Mouse (Mus musculus) hindbrain, embryonic 16.5 days (tissue): ENCODE measurements around the gene Nacad. TPM values are rescaled to one million over a fixed set of nuclear protein-coding genes. Genes with fewer than 3 reads are reported as not detected.
"Not testable (repeated sequence)": the region's sequence is repeated elsewhere in the genome, so short reads cannot be mapped to it uniquely, and the experiment has no call there.

ENCODE experiments used
- ATAC-seq: fragments of 200-750 bp; cut with Nextera tagmentation; 2 replicates; pipeline ENCODE4 v1.8.0; 2017; ENCODE audit warnings: moderate TSS enrichment, moderate library complexity
- H3K27ac ChIP-seq: fragments of 300-500 bp; sonication (generic); 2 replicates; pipeline ENCODE4 v1.5.1; 2014; ENCODE audit warnings: low read depth, mild to moderate bottlenecking, control low read depth, low read length, moderate library complexity
- H3K27me3 ChIP-seq: fragments of 300-500 bp; sonication (generic); replicated peaks from 2 replicates; pipeline ENCODE4 v1.6.1; 2014; ENCODE audit warnings: low read length; ENCODE audit not compliant: control insufficient read depth, insufficient read depth
- H3K36me3 ChIP-seq: fragments of 300-500 bp; sonication (generic); 2 replicates; pipeline ENCODE4 v1.6.1; 2014; ENCODE audit warnings: mild to moderate bottlenecking, low read length, moderate library complexity, mixed read lengths; ENCODE audit not compliant: control insufficient read depth, insufficient read depth
- H3K4me1 ChIP-seq: fragments of 300-500 bp; sonication (generic); 2 replicates; pipeline ENCODE4 v1.6.1; 2014; ENCODE audit warnings: low read depth, low read length; ENCODE audit not compliant: control insufficient read depth, insufficient read depth
- H3K4me2 ChIP-seq: fragments of 300-500 bp; sonication (generic); 2 replicates; pipeline ENCODE4 v1.6.1; 2014; ENCODE audit warnings: mild to moderate bottlenecking, low read length, control low read depth, moderate library complexity
- H3K4me3 ChIP-seq: fragments of 300-500 bp; sonication (generic); 2 replicates; pipeline ENCODE4 v1.5.1; 2014; ENCODE audit warnings: mild to moderate bottlenecking, low read length, control low read depth, moderate library complexity
- H3K9ac ChIP-seq: fragments of 300-500 bp; sonication (generic); 2 replicates; pipeline ENCODE4 v1.6.1; 2014; ENCODE audit warnings: low read depth, mild to moderate bottlenecking, control low read depth, low read length, moderate library complexity
- H3K9me3 ChIP-seq: fragments of 300-500 bp; sonication (generic); 2 replicates; pipeline ENCODE4 v1.6.1; 2014; ENCODE audit warnings: mild to moderate bottlenecking, low read length, moderate library complexity; ENCODE audit not compliant: control insufficient read depth
- WGBS: fragments of 180-500 bp; shearing (Covaris S2); extraction: QIAGEN DNeasy Blood & Tissue Kit; methylation state at CpG from one replicate; pipeline ENCODE4 v1.1.7; 2014; 5-methylcytosine and 5-hydroxymethylcytosine counted together
- polyA plus RNA-seq: library from polyadenylated mRNA; unstranded; fragments of >200 nt; fragmentation: Nextera tagmentation; extraction: Ambion mirVana; gene quantifications from 2 replicates; pipeline ENCODE4 v1.2.1, GENCODE M21; 2015

Nacad gene
- 72.1 and 81.0 TPM in 2 replicates for polyA plus RNA-seq

GRCm38 (mm10) chr11:6605491-6606399 is at the start of gene Nacad:
Nacad (minus strand) TSS chr11:6606053.
- under 1% methylated on average over 25 of the region's 41 CpGs for WGBS
- Histone ChIP-seq H3K36me3 (peaks cover 10% of the 10 kb centered on the region), H3K4me3 (peak within 1 kb of the TSS; percentile 72), H3K27ac (peak within 1 kb of the TSS; percentile 99), H3K4me2 (peak within 1 kb of the TSS; percentile 96), H3K9me3 (no peaks in the 10 kb centered on the region), H3K9ac (peak within 1 kb of the TSS; percentile 93), H3K4me1 (peaks cover 33% of the 10 kb centered on the region), H3K27me3 (no peaks in the 10 kb centered on the region)
- peak; percentile 93 for ATAC-seq

DNA sequence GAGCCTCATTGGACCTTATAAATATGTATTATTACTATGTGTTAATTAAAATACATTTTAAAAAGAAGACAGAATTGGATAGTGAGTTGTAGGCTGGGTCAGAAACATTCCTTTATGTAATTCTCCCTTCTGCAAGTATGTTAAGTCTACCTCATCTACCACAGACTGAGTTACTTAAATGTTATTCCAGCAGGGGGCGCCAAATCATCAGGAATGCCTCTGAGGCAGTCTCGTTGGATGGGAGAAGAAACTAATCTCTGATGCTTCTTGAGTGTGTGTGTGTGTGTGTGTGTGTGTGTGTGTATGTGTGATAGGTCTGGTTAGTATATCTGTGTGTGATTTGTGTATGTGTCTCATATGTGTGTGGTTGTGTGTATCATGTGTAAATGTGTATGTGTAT is 49.0 kb upstream of the Nacad start:
- peak; percentile 80 for ATAC-seq
- Histone ChIP-seq H3K4me1 (peaks cover 4% of the 10 kb centered on the region), H3K27me3 (peaks cover 3% of the 10 kb centered on the region), H3K36me3 (no peaks in the 10 kb centered on the region), H3K4me2 (no peak overlapping the region), H3K4me3 (no peak overlapping the region), H3K9me3 (no peaks in the 10 kb centered on the region), H3K27ac (no peak overlapping the region), H3K9ac (no peak overlapping the region)
- WGBS: 2% methylated on average over 2 of the region's 2 CpGs

DNA sequence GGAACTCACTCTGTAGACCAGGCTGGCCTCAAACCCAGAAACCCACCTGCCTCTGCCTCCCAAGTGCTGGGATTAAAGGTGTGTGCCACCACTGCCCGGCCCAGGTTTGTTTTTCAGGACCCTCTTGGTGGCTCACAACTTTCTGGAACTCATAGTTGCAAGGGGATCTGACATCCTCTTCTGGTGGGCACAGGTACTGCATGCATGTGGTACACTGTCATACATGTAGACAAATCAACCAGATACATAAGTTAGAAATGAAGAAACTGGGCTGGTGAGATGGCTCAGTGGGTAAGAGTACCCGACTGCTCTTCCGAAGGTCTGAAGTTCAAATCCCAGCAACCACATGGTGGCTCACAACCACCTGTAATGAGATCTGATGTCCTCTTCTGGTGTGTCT is 47.1 kb upstream of the Nacad start:
- not testable (repeated sequence) for H3K27ac ChIP-seq, H3K4me2 ChIP-seq, H3K36me3 ChIP-seq, H3K4me1 ChIP-seq, H3K9me3 ChIP-seq, ATAC-seq, H3K9ac ChIP-seq, H3K4me3 ChIP-seq, H3K27me3 ChIP-seq
- WGBS: 77% methylated on average over 3 of the region's 3 CpGs

- no peaks in the 10 kb centered on the region for H3K36me3 ChIP-seq
- H3K9me3 ChIP-seq: no peaks in the 10 kb centered on the region
- H3K9ac ChIP-seq: no peak overlapping the region
- no peak overlapping the region for H3K4me3 ChIP-seq
- H3K27ac ChIP-seq: no peak overlapping the region
- 67% methylated on average over 7 of the region's 7 CpGs for WGBS
- H3K4me1 ChIP-seq: no peaks in the 10 kb centered on the region
- no peak for ATAC-seq
- H3K4me2 ChIP-seq: no peak overlapping the region
- H3K27me3 ChIP-seq: peaks cover 3% of the 10 kb centered on the region
These were observed 44.7 kb upstream of the Nacad start for GRCm38 (mm10) chr11:6650519-6650918.

- no peak for ATAC-seq
- H3K4me1 ChIP-seq: no peaks in the 10 kb centered on the region
- WGBS: 59% methylated on average over 9 of the region's 9 CpGs
These were observed 42.2 kb upstream of the Nacad start for GRCm38 (mm10) chr11:6647831-6648724.

DNA sequence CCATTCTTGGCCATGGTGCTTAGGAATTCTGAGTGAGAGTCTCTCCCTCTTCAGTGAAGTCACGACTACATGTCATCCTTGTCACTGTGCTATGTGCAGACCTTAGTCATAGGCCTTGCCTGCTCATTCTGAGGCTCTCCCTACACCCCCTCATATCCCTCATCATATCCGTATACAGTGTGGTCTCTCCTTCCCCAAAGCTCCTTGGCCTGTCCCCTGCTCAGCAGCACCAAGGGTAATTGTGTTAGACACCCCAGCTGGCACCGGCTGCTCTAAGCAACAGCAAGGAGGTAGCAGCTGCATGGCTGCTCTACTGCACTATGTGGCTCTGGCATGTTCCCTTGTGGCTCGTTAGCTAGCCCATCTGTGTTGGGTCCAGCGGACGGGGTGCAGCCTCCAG is 38.7 kb upstream of the Nacad start:
- no peak overlapping the region for H3K27ac ChIP-seq
- no peaks in the 10 kb centered on the region for H3K27me3 ChIP-seq
- no peaks in the 10 kb centered on the region for H3K4me1 ChIP-seq
- no peak overlapping the region for H3K9ac ChIP-seq
- 68% methylated on average over 6 of the region's 6 CpGs for WGBS
- H3K4me2 ChIP-seq: no peak overlapping the region
- peak; percentile 58 for ATAC-seq
- H3K36me3 ChIP-seq: no peaks in the 10 kb centered on the region
- H3K9me3 ChIP-seq: no peaks in the 10 kb centered on the region
- no peak overlapping the region for H3K4me3 ChIP-seq

More at GRCm38 (mm10) chr11:6647831-6648724, 42.2 kb upstream of the Nacad start:
- no peaks in the 10 kb centered on the region for H3K9me3 ChIP-seq
- no peak overlapping the region for H3K27ac ChIP-seq
- no peaks in the 10 kb centered on the region for H3K27me3 ChIP-seq
- no peak overlapping the region for H3K4me3 ChIP-seq
- H3K9ac ChIP-seq: no peak overlapping the region
- H3K36me3 ChIP-seq: no peaks in the 10 kb centered on the region
- no peak overlapping the region for H3K4me2 ChIP-seq

DNA sequence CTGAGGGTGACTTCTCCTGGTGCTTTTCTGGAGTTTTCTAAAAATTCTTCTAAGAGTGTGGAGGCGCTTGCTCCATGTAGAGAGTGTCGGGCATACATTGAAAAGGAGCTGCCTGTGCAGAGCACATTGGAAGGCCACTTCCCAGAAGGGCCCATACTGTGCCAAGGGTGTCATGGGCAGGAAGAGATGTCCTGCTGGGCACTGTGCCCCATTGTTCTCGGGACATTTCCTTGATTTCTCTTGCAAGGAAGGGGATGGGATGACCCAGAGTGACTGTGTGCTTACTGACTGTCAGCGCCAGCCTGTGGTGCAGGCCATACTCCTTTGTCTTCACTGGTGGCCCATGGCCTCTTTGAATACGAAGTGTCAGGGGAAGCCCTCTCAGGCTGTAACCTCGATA is 33.2 kb upstream of the Nacad start:
- Histone ChIP-seq H3K9ac (no peak overlapping the region), H3K4me2 (no peak overlapping the region), H3K4me1 (no peaks in the 10 kb centered on the region), H3K4me3 (no peak overlapping the region), H3K27ac (no peak overlapping the region), H3K36me3 (no peaks in the 10 kb centered on the region), H3K9me3 (no peaks in the 10 kb centered on the region), H3K27me3 (no peaks in the 10 kb centered on the region)
- ATAC-seq: no peak
- 71% methylated on average over 6 of the region's 6 CpGs for WGBS

- no peaks in the 10 kb centered on the region for H3K27me3 ChIP-seq
- no peak within 1 kb of the TSS for H3K27ac ChIP-seq
- H3K4me3 ChIP-seq: no peak within 1 kb of the TSS
- H3K36me3 ChIP-seq: no peaks in the 10 kb centered on the region
- no peak for ATAC-seq
- no peak within 1 kb of the TSS for H3K4me2 ChIP-seq
- no peaks in the 10 kb centered on the region for H3K4me1 ChIP-seq
- no peaks in the 10 kb centered on the region for H3K9me3 ChIP-seq
- WGBS: 84% methylated on average over 4 of the region's 4 CpGs
- H3K9ac ChIP-seq: no peak within 1 kb of the TSS
These were observed 32.7 kb upstream of the Nacad start, which contains the start of gene Wap for GRCm38 (mm10) chr11:6638537-6638936. Wap (minus strand) TSS chr11:6638637.

GRCm38 (mm10) chr11:6636150-6636549 is 30.3 kb upstream of the Nacad start:
- no peaks in the 10 kb centered on the region for H3K4me1 ChIP-seq
- no peak for ATAC-seq
- H3K36me3 ChIP-seq: no peaks in the 10 kb centered on the region
- no peak overlapping the region for H3K4me3 ChIP-seq
- H3K9ac ChIP-seq: no peak overlapping the region
- no peak overlapping the region for H3K4me2 ChIP-seq
- H3K27me3 ChIP-seq: no peaks in the 10 kb centered on the region
- no peaks in the 10 kb centered on the region for H3K9me3 ChIP-seq
- H3K27ac ChIP-seq: no peak overlapping the region
- 69% methylated on average over 8 of the region's 8 CpGs for WGBS
